Mouse (Mus musculus): ENCODE results near the gene Satb1. TPM values are rescaled to one million over a fixed set of nuclear protein-coding genes. Genes with fewer than 3 reads are reported as not detected.

Satb1 gene
- total and polyA plus RNA-seq, 2 experiments from 2014 or later, result 8.4 to 17.4 TPM

- DNase-seq (ENCODE audit: low spot score) (no peak), ATAC-seq (ENCODE audit: insufficient read depth, low read depth) (no peak)
- 86% methylated on average over 2 of the region's 2 CpGs for WGBS
- Histone ChIP-seq H3K27me3 (ENCODE audit: control insufficient read depth, insufficient read depth, low read length) (no peaks in the 10 kb centered on the region), H3K36me3 (replicated peaks; ENCODE audit: control insufficient read depth, insufficient read depth, low read length) (no peaks in the 10 kb centered on the region), H3K4me1 (ENCODE audit: control insufficient read depth, insufficient read depth) (no peaks in the 10 kb centered on the region), H3K9me3 (replicated peaks; ENCODE audit: control insufficient read depth, low read length) (no peaks in the 10 kb centered on the region), H3K4me3 (ENCODE audit: low read depth, low read length) (no peak overlapping the region), H3K4me2 (ENCODE audit: low read depth, low read length) (no peak overlapping the region), H3K9ac (replicated peaks; ENCODE audit: low read depth, low read length) (no peak overlapping the region), H3K27ac (ENCODE audit: low read depth) (no peak overlapping the region)
- no peak for TF ChIP-seq CTCF (IDR thresholded peaks at IDR 0.05; ENCODE audit: low read depth)
- TF ChIP-seq EP300 (IDR thresholded peaks at IDR 0.05; ENCODE audit: low read depth), result no peak
Measured at GRCm38 (mm10) chr17:51724486-51724885, 108.6 kb downstream of the Satb1 start.

GRCm38 (mm10) chr17:51695711-51696110, 137.4 kb downstream of the Satb1 start:
- H3K4me3 ChIP-seq (ENCODE audit: low read depth, low read length), result no peak overlapping the region
- 66% methylated on average over 6 of the region's 6 CpGs for WGBS
- no peak overlapping the region for H3K9ac ChIP-seq (replicated peaks; ENCODE audit: low read depth, low read length)
- no peaks in the 10 kb centered on the region for H3K9me3 ChIP-seq (replicated peaks; ENCODE audit: control insufficient read depth, low read length)
- no peaks in the 10 kb centered on the region for H3K4me1 ChIP-seq (ENCODE audit: control insufficient read depth, insufficient read depth)
- TF ChIP-seq EP300 (IDR thresholded peaks at IDR 0.05; ENCODE audit: low read depth), result no peak
- no peak for TF ChIP-seq CTCF (IDR thresholded peaks at IDR 0.05; ENCODE audit: low read depth)
- no peaks in the 10 kb centered on the region for H3K27me3 ChIP-seq (ENCODE audit: control insufficient read depth, insufficient read depth, low read length)
- no peak overlapping the region for H3K27ac ChIP-seq (ENCODE audit: low read depth)
- no peaks in the 10 kb centered on the region for H3K36me3 ChIP-seq (replicated peaks; ENCODE audit: control insufficient read depth, insufficient read depth, low read length)
- DNase-seq (ENCODE audit: low spot score) (no peak), ATAC-seq (ENCODE audit: insufficient read depth, low read depth) (no peak)
- H3K4me2 ChIP-seq (ENCODE audit: low read depth, low read length), result no peak overlapping the region

GRCm38 (mm10) chr17:51695271-51695670, 137.8 kb downstream of the Satb1 start:
- 82% methylated on average over 2 of the region's 2 CpGs for WGBS
- no peaks in the 10 kb centered on the region for H3K27me3 ChIP-seq (ENCODE audit: control insufficient read depth, insufficient read depth, low read length)
- DNase-seq (ENCODE audit: low spot score), result no peak
- no peak overlapping the region for H3K4me2 ChIP-seq (ENCODE audit: low read depth, low read length)
- no peak for TF ChIP-seq CTCF (IDR thresholded peaks at IDR 0.05; ENCODE audit: low read depth)
- no peak for TF ChIP-seq EP300 (IDR thresholded peaks at IDR 0.05; ENCODE audit: low read depth)
- no peak overlapping the region for H3K4me3 ChIP-seq (ENCODE audit: low read depth, low read length)
- H3K9me3 ChIP-seq (replicated peaks; ENCODE audit: control insufficient read depth, low read length), result no peaks in the 10 kb centered on the region
- no peak overlapping the region for H3K27ac ChIP-seq (ENCODE audit: low read depth)
- H3K36me3 ChIP-seq (replicated peaks; ENCODE audit: control insufficient read depth, insufficient read depth, low read length), result no peaks in the 10 kb centered on the region
- no peaks in the 10 kb centered on the region for H3K4me1 ChIP-seq (ENCODE audit: control insufficient read depth, insufficient read depth)
- H3K9ac ChIP-seq (replicated peaks; ENCODE audit: low read depth, low read length), result no peak overlapping the region
- ATAC-seq (ENCODE audit: insufficient read depth, low read depth), result no peak

- Histone ChIP-seq H3K9ac (replicated peaks; ENCODE audit: low read depth, low read length) (no peak overlapping the region), H3K4me2 (ENCODE audit: low read depth, low read length) (no peak overlapping the region), H3K36me3 (replicated peaks; ENCODE audit: control insufficient read depth, insufficient read depth, low read length) (no peaks in the 10 kb centered on the region), H3K27me3 (ENCODE audit: control insufficient read depth, insufficient read depth, low read length) (no peaks in the 10 kb centered on the region), H3K27ac (ENCODE audit: low read depth) (no peak overlapping the region), H3K4me3 (ENCODE audit: low read depth, low read length) (no peak overlapping the region), H3K9me3 (replicated peaks; ENCODE audit: control insufficient read depth, low read length) (no peaks in the 10 kb centered on the region), H3K4me1 (ENCODE audit: control insufficient read depth, insufficient read depth) (no peaks in the 10 kb centered on the region)
- ATAC-seq (ENCODE audit: insufficient read depth, low read depth) (no peak), DNase-seq (ENCODE audit: low spot score) (no peak)
- WGBS, result 79% methylated on average over 2 of the region's 2 CpGs
- TF ChIP-seq EP300 (IDR thresholded peaks at IDR 0.05; ENCODE audit: low read depth) (no peak), CTCF (IDR thresholded peaks at IDR 0.05; ENCODE audit: low read depth) (no peak)
Measured at GRCm38 (mm10) chr17:51690526-51690925, 142.6 kb downstream of the Satb1 start.

GRCm38 (mm10) chr17:51687226-51687625, 145.9 kb downstream of the Satb1 start:
- ATAC-seq (ENCODE audit: insufficient read depth, low read depth) (no peak), DNase-seq (ENCODE audit: low spot score) (no peak)
- TF ChIP-seq CTCF (IDR thresholded peaks at IDR 0.05; ENCODE audit: low read depth), result no peak
- TF ChIP-seq EP300 (IDR thresholded peaks at IDR 0.05; ENCODE audit: low read depth), result no peak
- Histone ChIP-seq H3K27ac (ENCODE audit: low read depth) (no peak overlapping the region), H3K4me2 (ENCODE audit: low read depth, low read length) (no peak overlapping the region), H3K4me1 (ENCODE audit: control insufficient read depth, insufficient read depth) (no peaks in the 10 kb centered on the region), H3K9me3 (replicated peaks; ENCODE audit: control insufficient read depth, low read length) (no peaks in the 10 kb centered on the region), H3K9ac (replicated peaks; ENCODE audit: low read depth, low read length) (no peak overlapping the region), H3K36me3 (replicated peaks; ENCODE audit: control insufficient read depth, insufficient read depth, low read length) (no peaks in the 10 kb centered on the region), H3K4me3 (ENCODE audit: low read depth, low read length) (no peak overlapping the region), H3K27me3 (ENCODE audit: control insufficient read depth, insufficient read depth, low read length) (no peaks in the 10 kb centered on the region)
- 74% methylated on average over 4 of the region's 4 CpGs for WGBS

Data from heart, postnatal 0 days (tissue).